Mouse (Mus musculus) spleen, adult 2 months (tissue): ENCODE results near the gene Zfp276. TPM values are rescaled to one million over a fixed set of nuclear protein-coding genes. Genes with fewer than 3 reads are reported as not detected.
"Not testable (repeated sequence)": the region's sequence is repeated elsewhere in the genome, so short reads cannot be mapped to it uniquely, and the experiment has no call there.

Source experiments
- DNase-seq, 2 experiments: peaks; one replicate each; pipeline versions ENCODE4 v3.0.0 to v3.0.0-alpha.2; 2012 to 2021; ENCODE audit warnings: low spot score in 2 of 2, low read depth in 1 of 2
- H3K27ac ChIP-seq: fragments of 200-500 bp; 2 replicates; pipeline ENCODE4 v1.5.1; 2012; ENCODE audit warnings: low read length, inconsistent platforms; ENCODE audit not compliant: insufficient read depth
- H3K27me3 ChIP-seq: fragments of 200-500 bp; 2 replicates; pipeline ENCODE4 v1.6.1; 2012; ENCODE audit warnings: mild to moderate bottlenecking, moderate library complexity, low read length, inconsistent platforms; ENCODE audit not compliant: control insufficient read depth, insufficient read depth
- H3K36me3 ChIP-seq: fragments of 200-500 bp; 2 replicates; pipeline ENCODE4 v1.6.1; 2012; ENCODE audit warnings: mild to moderate bottlenecking, low read length, inconsistent platforms; ENCODE audit not compliant: control insufficient read depth, insufficient read depth
- H3K4me1 ChIP-seq: fragments of 200-500 bp; 2 replicates; pipeline ENCODE4 v1.6.1; 2011; ENCODE audit warnings: inconsistent platforms; ENCODE audit not compliant: control insufficient read depth, insufficient read depth, insufficient read length
- H3K4me3 ChIP-seq: fragments of 200-500 bp; 2 replicates; pipeline ENCODE4 v1.5.1; 2011; ENCODE audit warnings: mild to moderate bottlenecking, inconsistent platforms; ENCODE audit not compliant: insufficient read depth, insufficient read length; ENCODE audit errors: extremely low read depth
- CTCF ChIP-seq: fragments of 200-500 bp; IDR thresholded peaks from 2 replicates; pipeline ENCODE4 v1.5.1; 2011; ENCODE audit warnings: mild to moderate bottlenecking, inconsistent platforms; ENCODE audit not compliant: insufficient read depth, insufficient read length, insufficient replicate concordance; ENCODE audit errors: extremely low read depth
- POLR2A ChIP-seq: fragments of 200-500 bp; IDR thresholded peaks from 2 replicates; pipeline ENCODE4 v1.6.1; 2011; ENCODE audit warnings: low read depth, low read length, inconsistent platforms
- WGBS: fragments of 180-500 bp; shearing (Covaris S2); methylation state at CpG from one replicate; pipeline ENCODE4 v1.1.7; 2018; 5-methylcytosine and 5-hydroxymethylcytosine counted together
- polyA plus RNA-seq: library from polyadenylated mRNA; depleted of rRNA; stranded (reverse); fragments of >200 nt; gene quantifications from 2 replicates; pipeline ENCODE4 v1.2.3, GENCODE M21; 2012

The Zfp276 gene
- polyA plus RNA-seq, 1 experiment, result 32.6 TPM

DNA sequence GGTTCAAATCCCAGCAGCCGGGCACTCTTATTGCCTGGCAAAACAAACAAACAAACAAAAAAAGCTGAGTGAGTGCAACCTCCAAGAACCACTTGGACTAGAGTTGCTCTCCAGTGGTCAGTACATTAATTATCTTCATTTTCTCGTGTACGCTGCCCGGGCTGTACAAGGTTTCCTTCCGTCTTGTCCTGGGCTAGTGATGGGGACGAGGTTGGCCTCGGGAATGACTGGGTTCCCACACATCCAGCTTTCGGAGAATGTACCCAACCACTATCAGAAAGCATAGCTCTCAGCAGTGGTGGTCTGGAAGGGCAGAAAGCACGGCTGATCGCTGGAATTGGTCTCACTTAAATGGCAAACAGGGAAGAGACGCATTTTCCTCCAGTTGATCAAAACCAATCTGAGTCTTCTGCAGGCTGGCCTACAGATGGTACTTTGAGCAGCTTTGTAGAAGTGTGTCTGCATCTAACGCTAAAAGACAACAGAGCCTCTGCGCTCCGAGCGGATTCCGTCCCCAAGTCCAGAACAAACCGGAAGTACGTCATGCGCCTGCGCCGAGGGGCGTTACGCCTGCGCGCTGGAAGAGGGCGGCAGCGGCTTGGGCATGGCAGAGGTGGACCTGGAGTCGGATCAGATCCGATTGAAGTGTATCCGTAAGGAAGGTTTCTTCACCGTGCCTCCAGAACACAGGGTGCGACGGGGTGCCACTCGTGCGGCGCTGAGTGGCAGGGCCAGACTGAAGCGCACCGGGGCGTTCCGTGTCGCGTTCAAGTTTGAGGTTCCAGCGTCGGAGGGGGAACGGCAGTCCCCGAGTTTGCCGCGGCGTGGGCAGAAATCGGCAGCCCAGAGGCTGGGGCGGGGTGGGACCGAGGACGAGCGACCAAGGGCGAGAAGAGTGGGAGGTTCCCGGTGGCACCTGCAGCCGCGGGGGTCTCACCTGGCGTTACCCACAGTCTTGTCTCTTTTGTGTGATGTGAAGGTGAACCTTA lies 29.4 kb upstream of the Zfp276 start, which contains the start of gene Cdk10:
Gene Cdk10 (plus strand): TSS at position 565 of the 989 bp plus-strand sequence.
- TF ChIP-seq CTCF, result no peak
- peak; percentile 90 for TF ChIP-seq POLR2A
- 0 out of 2 replicates have a peak, but pooled peaks cover 2% of the 10 kb centered on the region for H3K36me3 ChIP-seq
- WGBS, result 2% methylated on average over 59 of the region's 59 CpGs
- H3K4me3 ChIP-seq, result peak within 1 kb of the TSS; percentile 80
- H3K27me3 ChIP-seq, result no peaks in the 10 kb centered on the region
- peak; percentile 74 to 91 for DNase-seq
- peak within 1 kb of the TSS; percentile 44 for H3K27ac ChIP-seq
- peaks cover 4% of the 10 kb centered on the region; the same call in 1 of the 2 replicates for H3K4me1 ChIP-seq

DNA sequence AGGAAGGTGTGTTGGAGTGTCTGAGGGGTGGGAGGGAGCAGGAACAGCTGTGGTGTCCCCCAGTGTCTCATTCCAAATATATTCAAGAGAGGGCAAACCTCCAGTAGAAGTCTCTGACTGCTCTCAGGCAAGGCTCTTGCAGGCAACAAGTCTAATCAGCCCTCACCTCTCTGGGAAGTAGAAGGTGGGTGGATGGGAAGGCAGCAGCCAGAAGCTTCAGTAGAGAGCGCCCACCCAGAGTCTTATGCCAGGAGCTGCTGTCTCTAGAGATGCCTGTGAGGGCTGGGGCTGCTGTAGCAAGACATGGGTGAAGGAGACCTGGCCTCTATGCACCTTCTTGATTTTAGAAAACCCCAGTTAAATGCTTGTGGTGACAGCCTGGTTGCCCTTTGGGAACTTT lies 25.6 kb upstream of the Zfp276 start:
- Histone ChIP-seq H3K4me1 (peaks cover 4% of the 10 kb centered on the region; the same call in 1 of the 2 replicates), H3K4me3 (no peak overlapping the region), H3K27ac (no peak overlapping the region), H3K36me3 (0 out of 2 replicates have a peak, but pooled peaks cover 2% of the 10 kb centered on the region), H3K27me3 (no peaks in the 10 kb centered on the region)
- TF ChIP-seq CTCF, result no peak
- TF ChIP-seq POLR2A, result no peak
- DNase-seq, result no peak
- WGBS, result 95% methylated on average over 1 of the region's 1 CpGs

DNA sequence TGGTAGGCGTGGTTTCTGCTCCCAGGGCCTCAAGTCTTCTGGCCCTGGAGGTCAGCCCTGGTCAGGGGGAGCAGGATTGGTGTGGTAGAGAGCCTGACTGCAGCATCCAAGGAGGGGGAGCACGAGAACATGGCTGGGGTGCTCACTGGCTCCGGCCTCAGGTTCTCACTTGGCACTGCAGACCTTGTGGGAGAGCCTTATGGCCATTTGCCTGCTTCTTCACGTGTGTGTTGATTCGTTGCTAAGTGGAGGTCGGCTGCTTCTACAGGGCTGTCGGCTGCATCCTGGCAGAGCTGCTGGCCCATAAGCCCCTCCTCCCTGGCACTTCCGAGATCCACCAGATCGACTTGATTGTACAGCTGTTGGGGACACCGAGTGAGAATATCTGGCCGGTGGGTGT lies 23.7 kb upstream of the Zfp276 start:
- not testable (repeated sequence) for H3K4me3 ChIP-seq, H3K36me3 ChIP-seq, H3K4me1 ChIP-seq, DNase-seq, H3K27ac ChIP-seq, H3K27me3 ChIP-seq
- WGBS, result 85% methylated on average over 11 of the region's 11 CpGs

DNA sequence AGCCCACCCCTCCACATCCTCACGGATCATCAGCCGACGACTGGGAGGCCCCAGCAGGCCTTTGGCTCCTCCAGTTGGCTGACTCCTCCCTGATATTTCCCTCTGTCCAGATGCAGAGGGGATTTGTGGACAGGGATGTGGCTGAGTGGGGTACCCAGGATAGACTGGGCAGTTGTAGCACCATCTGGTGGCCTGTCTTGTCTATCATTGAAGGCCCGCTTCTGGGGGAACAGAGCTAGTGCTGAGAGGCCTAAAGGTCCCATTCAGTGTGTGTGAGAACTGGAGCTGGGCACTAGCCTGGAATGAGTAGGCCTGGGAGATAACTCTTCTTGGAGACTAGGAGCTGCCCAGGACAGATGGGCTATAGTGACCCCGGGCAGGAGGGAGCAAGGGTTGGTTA lies 22.3 kb upstream of the Zfp276 start:
- WGBS, result 88% methylated on average over 5 of the region's 5 CpGs
- peaks cover 7% of the 10 kb centered on the region for H3K4me1 ChIP-seq
- no peak for TF ChIP-seq POLR2A
- no peak for TF ChIP-seq CTCF
- no peak overlapping the region for H3K4me3 ChIP-seq
- H3K27ac ChIP-seq, result no peak overlapping the region
- no peak for DNase-seq
- H3K36me3 ChIP-seq, result 0 out of 2 replicates have a peak, but pooled peaks cover 2% of the 10 kb centered on the region
- no peaks in the 10 kb centered on the region for H3K27me3 ChIP-seq

DNA sequence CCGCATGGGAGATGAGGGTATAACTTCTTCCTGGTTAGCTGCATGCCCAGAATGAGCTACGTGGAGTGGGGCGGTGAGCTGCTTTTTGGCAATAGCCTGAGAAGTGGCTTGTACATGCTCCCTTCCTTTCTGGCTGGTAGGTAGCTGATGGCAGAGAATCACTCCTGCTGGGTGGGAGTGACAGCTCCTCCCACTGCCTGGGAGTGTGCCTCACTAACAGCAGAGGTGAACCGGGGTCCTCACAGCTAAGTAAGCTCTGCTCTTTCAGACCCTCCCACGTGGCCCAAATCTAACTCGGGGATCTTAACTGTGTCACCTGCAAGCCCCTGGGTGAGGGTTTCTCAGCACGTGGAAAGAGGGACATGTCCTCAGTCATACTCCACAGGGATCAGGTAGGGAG lies 21.4 kb upstream of the Zfp276 start:
- Histone ChIP-seq H3K4me3 (no peak overlapping the region), H3K36me3 (no peaks in the 10 kb centered on the region), H3K27me3 (no peaks in the 10 kb centered on the region), H3K4me1 (peaks cover 7% of the 10 kb centered on the region), H3K27ac (no peak overlapping the region)
- no peak for TF ChIP-seq CTCF
- TF ChIP-seq POLR2A, result no peak
- 71% methylated on average over 7 of the region's 7 CpGs for WGBS
- no peak for DNase-seq

DNA sequence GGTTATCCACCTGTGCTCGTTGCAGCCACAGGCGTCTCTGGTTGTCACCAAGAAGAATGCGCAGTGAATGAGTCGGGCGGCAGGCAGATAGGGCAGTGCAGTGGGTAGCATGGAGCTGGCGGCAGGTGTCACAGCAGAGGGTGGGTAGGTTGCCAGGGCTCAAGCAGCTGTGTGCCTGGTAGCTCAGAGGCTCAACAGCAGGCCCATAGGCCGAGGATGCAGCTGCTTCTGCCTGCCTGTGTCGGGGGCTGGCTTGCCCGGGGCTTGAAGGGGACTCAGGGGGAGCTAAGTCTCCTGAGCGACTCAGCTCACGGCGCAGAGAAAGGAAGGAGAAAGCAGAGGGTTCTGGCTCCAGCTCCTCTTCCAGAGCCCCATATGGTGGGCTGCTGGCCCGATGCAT lies 20.7 kb upstream of the Zfp276 start:
- Histone ChIP-seq H3K27ac (no peak overlapping the region), H3K4me1 (peaks cover 7% of the 10 kb centered on the region), H3K4me3 (no peak overlapping the region), H3K27me3 (no peaks in the 10 kb centered on the region), H3K36me3 (no peaks in the 10 kb centered on the region)
- no peak for DNase-seq
- WGBS, result 80% methylated on average over 12 of the region's 13 CpGs
- TF ChIP-seq POLR2A (no peak), CTCF (no peak)

DNA sequence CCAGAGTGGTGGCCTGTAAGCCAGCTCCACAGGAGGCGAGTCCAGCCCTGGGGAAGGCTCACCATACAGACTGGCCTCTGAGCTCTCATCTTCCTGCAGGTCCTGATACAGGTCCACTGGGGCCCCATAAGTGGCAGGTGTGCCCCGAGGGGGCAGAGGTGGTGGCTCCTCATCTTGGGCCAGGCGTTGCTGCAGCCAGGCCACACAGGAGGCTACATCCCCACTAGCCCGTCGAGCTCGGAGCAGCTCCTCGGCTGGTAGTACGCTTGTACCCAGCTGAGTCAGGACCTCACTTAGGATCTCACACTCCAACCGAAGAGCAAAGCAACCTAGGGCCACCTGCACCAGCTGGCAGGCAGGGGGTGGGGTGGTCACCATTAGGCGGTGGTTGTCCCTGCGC lies 20.2 kb upstream of the Zfp276 start:
- WGBS, result 87% methylated on average over 11 of the region's 11 CpGs
- DNase-seq, result no peak
- H3K4me3 ChIP-seq, result no peak overlapping the region
- no peaks in the 10 kb centered on the region for H3K27me3 ChIP-seq
- no peaks in the 10 kb centered on the region for H3K36me3 ChIP-seq
- no peak overlapping the region for H3K27ac ChIP-seq
- TF ChIP-seq CTCF, result no peak
- no peak for TF ChIP-seq POLR2A
- peaks cover 7% of the 10 kb centered on the region for H3K4me1 ChIP-seq
